Mouse (Mus musculus): Measurements from ENCODE around the gene Paics. TPM values are rescaled to one million over a fixed set of nuclear protein-coding genes. Genes with fewer than 3 reads are reported as not detected.

The Paics gene
- polyA plus RNA-seq, 1 experiment from 2014 or later, result 213 TPM

GRCm38 (mm10) chr5:76923428-76923827 is 27.7 kb upstream of the Paics start:
- no peak for ATAC-seq
- Histone ChIP-seq H3K4me1 (replicated peaks; ENCODE audit: control insufficient read depth, insufficient read depth, low read length) (no peaks in the 10 kb centered on the region), H3K9ac (replicated peaks; ENCODE audit: low read depth, low read length) (no peak overlapping the region), H3K4me3 (replicated peaks; ENCODE audit: low read length) (no peak overlapping the region), H3K27me3 (replicated peaks; ENCODE audit: control insufficient read depth, insufficient read depth, low read length) (no peaks in the 10 kb centered on the region), H3K4me2 (ENCODE audit: low read length) (no peak overlapping the region), H3K9me3 (ENCODE audit: control insufficient read depth, low read length) (peaks cover 3% of the 10 kb centered on the region), H3K27ac (ENCODE audit: low read length) (no peak overlapping the region), H3K36me3 (ENCODE audit: control insufficient read depth, insufficient read depth) (peaks cover 23% of the 10 kb centered on the region)
- 69% methylated on average over 13 of the region's 13 CpGs for WGBS

- peaks cover 23% of the 10 kb centered on the region for H3K36me3 ChIP-seq (ENCODE audit: control insufficient read depth, insufficient read depth)
- WGBS, result 70% methylated on average over 1 of the region's 1 CpGs
Measured at GRCm38 (mm10) chr5:76924296-76924695, 26.8 kb upstream of the Paics start.

DNA sequence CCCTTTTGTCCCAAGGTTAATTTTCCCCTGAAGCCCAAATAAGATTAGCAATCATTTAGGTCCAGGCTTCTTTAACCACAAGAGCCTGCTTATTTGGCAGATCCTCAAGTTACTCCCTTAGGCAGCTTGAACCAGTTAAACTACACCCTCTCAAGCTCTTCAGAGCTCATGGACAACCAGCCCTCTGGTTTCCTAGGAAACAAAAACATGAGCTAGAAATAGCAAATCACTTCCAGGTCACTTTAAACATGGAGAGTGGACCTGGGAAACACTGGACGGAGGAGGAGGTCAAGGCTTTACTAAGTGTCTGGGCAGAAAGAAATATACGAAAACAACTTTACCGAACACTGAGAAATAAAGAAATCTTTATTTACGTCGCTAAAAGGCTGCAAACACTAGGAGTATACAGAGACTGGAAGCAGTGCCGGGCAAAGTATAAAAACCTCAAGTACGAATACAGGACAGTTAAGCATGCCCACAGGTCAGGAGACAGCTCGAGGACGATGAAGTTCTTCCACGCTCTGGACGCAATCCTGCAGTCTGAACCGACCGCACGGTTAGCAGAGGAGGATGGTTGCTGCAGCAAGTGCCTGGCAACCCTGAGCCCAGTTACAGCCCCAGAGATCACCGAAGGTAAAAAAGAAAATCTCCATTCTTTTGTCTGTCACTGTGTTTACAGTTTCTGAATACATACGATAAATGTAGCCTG is 22.8 kb upstream of the Paics start:
- WGBS, result 89% methylated on average over 16 of the region's 16 CpGs
- peaks cover 3% of the 10 kb centered on the region for H3K9me3 ChIP-seq (ENCODE audit: control insufficient read depth, low read length)
- H3K4me3 ChIP-seq (replicated peaks; ENCODE audit: low read length), result no peak overlapping the region
- H3K9ac ChIP-seq (replicated peaks; ENCODE audit: low read depth, low read length), result no peak overlapping the region
- ATAC-seq, result no peak
- H3K4me2 ChIP-seq (ENCODE audit: low read length), result no peak overlapping the region
- H3K4me1 ChIP-seq (replicated peaks; ENCODE audit: control insufficient read depth, insufficient read depth, low read length), result no peaks in the 10 kb centered on the region
- H3K27me3 ChIP-seq (replicated peaks; ENCODE audit: control insufficient read depth, insufficient read depth, low read length), result no peaks in the 10 kb centered on the region
- peaks cover 19% of the 10 kb centered on the region for H3K36me3 ChIP-seq (ENCODE audit: control insufficient read depth, insufficient read depth)
- H3K27ac ChIP-seq (ENCODE audit: low read length), result no peak overlapping the region

More at GRCm38 (mm10) chr5:76924296-76924695, 26.8 kb upstream of the Paics start:
- H3K9me3 ChIP-seq (ENCODE audit: control insufficient read depth, low read length), result peaks cover 3% of the 10 kb centered on the region
- no peak for ATAC-seq
- no peak overlapping the region for H3K9ac ChIP-seq (replicated peaks; ENCODE audit: low read depth, low read length)
- H3K4me1 ChIP-seq (replicated peaks; ENCODE audit: control insufficient read depth, insufficient read depth, low read length), result no peaks in the 10 kb centered on the region
- H3K27me3 ChIP-seq (replicated peaks; ENCODE audit: control insufficient read depth, insufficient read depth, low read length), result no peaks in the 10 kb centered on the region
- H3K4me2 ChIP-seq (ENCODE audit: low read length), result no peak overlapping the region
- no peak overlapping the region for H3K27ac ChIP-seq (ENCODE audit: low read length)
- no peak overlapping the region for H3K4me3 ChIP-seq (replicated peaks; ENCODE audit: low read length)

DNA sequence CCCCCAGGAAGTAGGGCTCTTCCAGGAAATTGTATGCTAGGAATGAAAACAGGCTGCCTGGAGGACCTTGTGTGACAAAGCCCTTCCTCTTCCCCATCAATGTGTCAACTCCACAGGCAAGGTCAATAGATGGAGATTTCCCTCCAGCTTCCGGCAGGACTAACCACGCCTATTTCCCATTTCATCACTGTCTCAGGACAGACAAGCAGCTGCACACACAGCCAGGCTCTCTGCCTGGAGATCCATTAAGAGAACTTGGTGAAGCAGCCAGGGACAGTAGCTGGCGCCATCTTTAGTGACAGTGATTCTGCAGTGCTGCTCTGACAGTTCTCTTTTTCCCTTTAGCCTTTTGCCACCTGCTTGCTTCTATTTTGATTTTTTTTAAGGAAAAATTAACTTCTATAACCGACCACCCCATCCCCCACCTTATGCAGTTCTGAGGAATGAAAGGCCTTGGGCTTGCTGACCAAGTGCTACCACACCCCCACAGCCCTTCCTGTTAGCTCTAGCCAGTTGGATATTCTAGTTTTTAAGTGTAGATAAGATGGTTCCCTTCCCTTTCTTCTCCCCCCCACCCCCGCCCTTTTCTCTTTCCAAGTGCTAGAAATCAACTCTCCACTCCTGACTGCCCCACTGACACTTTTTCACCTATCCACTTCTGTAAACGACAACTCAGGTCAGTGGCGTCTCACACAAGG is 21.8 kb upstream of the Paics start:
- 89% methylated on average over 7 of the region's 7 CpGs for WGBS
- no peaks in the 10 kb centered on the region for H3K4me1 ChIP-seq (replicated peaks; ENCODE audit: control insufficient read depth, insufficient read depth, low read length)
- H3K27ac ChIP-seq (ENCODE audit: low read length), result no peak overlapping the region
- H3K4me3 ChIP-seq (replicated peaks; ENCODE audit: low read length), result no peak overlapping the region
- ATAC-seq, result no peak
- H3K4me2 ChIP-seq (ENCODE audit: low read length), result no peak overlapping the region
- H3K36me3 ChIP-seq (ENCODE audit: control insufficient read depth, insufficient read depth), result peaks cover 19% of the 10 kb centered on the region
- peaks cover 3% of the 10 kb centered on the region for H3K9me3 ChIP-seq (ENCODE audit: control insufficient read depth, low read length)
- no peak overlapping the region for H3K9ac ChIP-seq (replicated peaks; ENCODE audit: low read depth, low read length)
- no peaks in the 10 kb centered on the region for H3K27me3 ChIP-seq (replicated peaks; ENCODE audit: control insufficient read depth, insufficient read depth, low read length)

DNA sequence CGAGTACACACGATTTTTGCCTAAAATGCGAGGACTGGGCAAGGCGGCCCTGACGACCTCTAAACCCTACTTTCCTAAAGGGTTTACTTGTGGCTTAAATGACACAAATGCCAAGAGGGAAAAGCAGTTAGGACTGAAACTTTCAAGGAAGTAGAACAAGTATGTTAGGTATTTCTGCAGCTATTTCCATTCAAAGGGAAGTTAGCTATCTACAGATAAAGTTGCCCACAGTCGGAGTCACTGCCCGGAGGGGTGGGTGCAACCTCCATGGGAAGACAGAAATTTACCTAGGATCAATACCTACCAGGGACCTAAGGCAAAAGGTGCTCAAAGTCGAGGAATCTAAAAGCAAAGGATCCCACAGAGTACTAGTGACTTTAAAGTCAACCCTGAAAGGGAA is 11.4 kb upstream of the Paics start:
- Histone ChIP-seq H3K27ac (ENCODE audit: low read length) (no peak overlapping the region), H3K4me2 (ENCODE audit: low read length) (no peak overlapping the region), H3K36me3 (ENCODE audit: control insufficient read depth, insufficient read depth) (no peaks in the 10 kb centered on the region), H3K4me1 (replicated peaks; ENCODE audit: control insufficient read depth, insufficient read depth, low read length) (no peaks in the 10 kb centered on the region), H3K9ac (replicated peaks; ENCODE audit: low read depth, low read length) (no peak overlapping the region), H3K9me3 (ENCODE audit: control insufficient read depth, low read length) (no peaks in the 10 kb centered on the region), H3K4me3 (replicated peaks; ENCODE audit: low read length) (no peak overlapping the region), H3K27me3 (replicated peaks; ENCODE audit: control insufficient read depth, insufficient read depth, low read length) (no peaks in the 10 kb centered on the region)
- ATAC-seq, result no peak
- 97% methylated on average over 8 of the region's 8 CpGs for WGBS

GRCm38 (mm10) chr5:76941975-76942374 is 9.1 kb upstream of the Paics start:
- no peak overlapping the region for H3K4me2 ChIP-seq (ENCODE audit: low read length)
- WGBS, result 93% methylated on average over 4 of the region's 4 CpGs

DNA sequence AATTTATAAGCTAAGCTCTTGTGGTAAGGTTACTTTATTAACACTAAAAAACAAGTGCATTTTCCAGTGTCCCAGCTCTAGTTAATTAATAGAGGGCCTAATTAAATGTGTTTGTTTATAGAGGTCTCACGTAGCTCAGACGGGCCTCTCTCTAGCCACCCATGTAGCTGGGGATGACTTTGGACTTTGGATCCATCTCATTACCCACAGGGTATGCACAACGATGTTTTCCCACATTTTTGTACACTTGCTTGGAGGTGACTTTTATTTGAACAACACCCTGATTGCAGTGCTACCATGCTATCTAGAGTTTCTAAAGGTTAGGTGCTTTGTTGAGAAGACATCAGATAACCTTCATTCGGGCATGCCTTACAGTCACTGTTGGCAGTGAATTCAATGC is 8.6 kb upstream of the Paics start:
- H3K9me3 ChIP-seq (ENCODE audit: control insufficient read depth, low read length), result no peaks in the 10 kb centered on the region
- H3K27me3 ChIP-seq (replicated peaks; ENCODE audit: control insufficient read depth, insufficient read depth, low read length), result no peaks in the 10 kb centered on the region
- no peak overlapping the region for H3K4me2 ChIP-seq (ENCODE audit: low read length)
- WGBS, result 76% methylated on average over 4 of the region's 4 CpGs
- no peak overlapping the region for H3K4me3 ChIP-seq (replicated peaks; ENCODE audit: low read length)
- ATAC-seq, result no peak
- no peak overlapping the region for H3K27ac ChIP-seq (ENCODE audit: low read length)
- no peaks in the 10 kb centered on the region for H3K36me3 ChIP-seq (ENCODE audit: control insufficient read depth, insufficient read depth)
- no peaks in the 10 kb centered on the region; the same call in 1 of the 2 replicates for H3K4me1 ChIP-seq (replicated peaks; ENCODE audit: control insufficient read depth, insufficient read depth, low read length)
- no peak overlapping the region for H3K9ac ChIP-seq (replicated peaks; ENCODE audit: low read depth, low read length)

More at GRCm38 (mm10) chr5:76941975-76942374, 9.1 kb upstream of the Paics start:
- no peak for ATAC-seq
- Histone ChIP-seq H3K4me1 (replicated peaks; ENCODE audit: control insufficient read depth, insufficient read depth, low read length) (no peaks in the 10 kb centered on the region; the same call in 1 of the 2 replicates), H3K4me3 (replicated peaks; ENCODE audit: low read length) (no peak overlapping the region), H3K9ac (replicated peaks; ENCODE audit: low read depth, low read length) (no peak overlapping the region), H3K27ac (ENCODE audit: low read length) (no peak overlapping the region), H3K27me3 (replicated peaks; ENCODE audit: control insufficient read depth, insufficient read depth, low read length) (no peaks in the 10 kb centered on the region), H3K36me3 (ENCODE audit: control insufficient read depth, insufficient read depth) (no peaks in the 10 kb centered on the region), H3K9me3 (ENCODE audit: control insufficient read depth, low read length) (no peaks in the 10 kb centered on the region)

DNA sequence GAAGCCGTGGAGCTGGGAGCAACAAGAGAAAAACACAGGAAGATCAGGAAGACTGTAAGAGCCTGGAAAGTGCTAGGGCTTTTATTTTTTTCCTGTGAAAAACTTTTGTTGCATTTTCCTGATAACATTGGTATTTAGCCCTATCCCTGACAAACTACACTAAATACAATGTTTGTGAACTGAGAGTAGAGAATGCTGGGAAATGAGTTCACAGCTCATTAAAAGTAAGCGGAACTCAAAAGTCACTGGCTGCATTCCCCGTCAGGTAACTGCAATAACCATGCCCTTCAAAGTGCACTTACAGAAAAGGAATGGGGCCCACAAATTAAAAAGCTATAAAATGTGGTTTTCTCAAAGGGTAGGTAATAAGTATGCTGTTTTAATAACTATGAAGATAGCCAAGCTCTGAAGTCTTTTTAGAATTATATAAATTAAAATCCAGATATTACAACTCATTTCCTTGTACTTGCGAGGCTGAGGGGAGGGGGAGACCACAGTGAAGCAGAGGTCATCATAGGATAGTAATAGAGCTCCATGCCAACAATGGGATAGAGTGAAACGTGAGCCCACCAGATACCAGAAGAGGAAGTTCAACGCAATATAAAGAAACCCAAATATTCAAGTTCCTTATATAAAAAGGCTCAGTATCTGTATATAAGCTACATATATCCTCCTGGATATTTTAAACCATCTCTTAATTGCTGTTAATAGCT is 6.0 kb upstream of the Paics start:
- Histone ChIP-seq H3K9me3 (ENCODE audit: control insufficient read depth, low read length) (no peaks in the 10 kb centered on the region), H3K4me2 (ENCODE audit: low read length) (no peak overlapping the region), H3K27ac (ENCODE audit: low read length) (no peak overlapping the region), H3K4me3 (replicated peaks; ENCODE audit: low read length) (no peak overlapping the region), H3K4me1 (replicated peaks; ENCODE audit: control insufficient read depth, insufficient read depth, low read length) (peaks cover 4% of the 10 kb centered on the region), H3K27me3 (replicated peaks; ENCODE audit: control insufficient read depth, insufficient read depth, low read length) (no peaks in the 10 kb centered on the region), H3K9ac (replicated peaks; ENCODE audit: low read depth, low read length) (no peak overlapping the region), H3K36me3 (ENCODE audit: control insufficient read depth, insufficient read depth) (no peaks in the 10 kb centered on the region)
- 75% methylated on average over 6 of the region's 6 CpGs for WGBS
- ATAC-seq, result no peak

DNA sequence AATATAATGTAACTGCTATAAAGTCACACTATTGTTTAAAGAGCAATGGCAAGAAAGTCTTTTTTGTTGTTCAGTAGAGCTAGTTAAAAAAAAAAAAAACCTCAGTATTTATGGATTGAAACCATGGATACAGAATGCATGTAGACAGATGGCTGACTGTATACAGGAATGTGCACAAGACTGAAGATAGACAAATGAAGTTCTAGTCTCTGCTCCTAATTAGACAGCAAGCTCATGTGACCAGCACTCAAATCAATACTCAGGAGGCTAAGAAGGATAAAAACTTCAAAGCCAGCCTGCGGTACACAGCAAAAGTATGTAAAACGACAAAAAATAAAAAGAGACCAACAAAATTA is 5.5 kb upstream of the Paics start:
- H3K4me1 ChIP-seq (replicated peaks; ENCODE audit: control insufficient read depth, insufficient read depth, low read length), result peaks cover 9% of the 10 kb centered on the region
- H3K36me3 ChIP-seq (ENCODE audit: control insufficient read depth, insufficient read depth), result no peaks in the 10 kb centered on the region
- H3K9me3 ChIP-seq (ENCODE audit: control insufficient read depth, low read length), result no peaks in the 10 kb centered on the region
- ATAC-seq, result no peak
- no peak overlapping the region for H3K4me3 ChIP-seq (replicated peaks; ENCODE audit: low read length)
- H3K27me3 ChIP-seq (replicated peaks; ENCODE audit: control insufficient read depth, insufficient read depth, low read length), result no peaks in the 10 kb centered on the region
- 52% methylated on average over 2 of the region's 2 CpGs for WGBS
- H3K27ac ChIP-seq (ENCODE audit: low read length), result no peak overlapping the region
- H3K9ac ChIP-seq (replicated peaks; ENCODE audit: low read depth, low read length), result no peak overlapping the region
- H3K4me2 ChIP-seq (ENCODE audit: low read length), result no peak overlapping the region

Data from forebrain, embryonic 16.5 days (tissue).